Mouse (Mus musculus) forebrain, embryonic 14.5 days (tissue): Measurements from ENCODE around the gene Lrrc8c. TPM values are rescaled to one million over a fixed set of nuclear protein-coding genes. Genes with fewer than 3 reads are reported as not detected.

Experiments used
- ATAC-seq: fragments of 200-750 bp; cut with Nextera tagmentation; 2 replicates; pipeline ENCODE4 v1.8.0; 2017; ENCODE audit warnings: mild to moderate bottlenecking, moderate library complexity
- DNase-seq: peaks from one replicate; pipeline ENCODE4 v3.0.0-alpha.2; 2015; ENCODE audit warnings: low spot score
- H3K27ac ChIP-seq: fragments of 300-500 bp; sonication (generic); 2 replicates; pipeline ENCODE4 v1.5.1; 2014; ENCODE audit warnings: low read depth, mild to moderate bottlenecking, control low read depth, low read length, moderate library complexity
- H3K27me3 ChIP-seq: fragments of 300-500 bp; sonication (generic); replicated peaks from 2 replicates; pipeline ENCODE4 v1.6.1; 2014; ENCODE audit warnings: low read length, control low read depth, mixed read lengths; ENCODE audit not compliant: control insufficient read depth, insufficient read depth
- H3K36me3 ChIP-seq: fragments of 300-500 bp; sonication (generic); 2 replicates; pipeline ENCODE4 v1.6.1; 2014; ENCODE audit warnings: low read length, control low read depth; ENCODE audit not compliant: control insufficient read depth, insufficient read depth
- H3K4me1 ChIP-seq: fragments of 300-500 bp; sonication (generic); 2 replicates; pipeline ENCODE4 v1.6.1; 2014; ENCODE audit warnings: antibody characterized with exemption, low read length, control low read depth; ENCODE audit not compliant: control insufficient read depth, insufficient read depth
- H3K4me2 ChIP-seq: fragments of 300-500 bp; sonication (generic); 2 replicates; pipeline ENCODE4 v1.6.1; 2014; ENCODE audit warnings: mild to moderate bottlenecking, control low read depth, low read length
- H3K4me3 ChIP-seq: fragments of 300-500 bp; sonication (generic); 2 replicates; pipeline ENCODE4 v1.5.1; 2014; ENCODE audit warnings: low read depth, low read length, control low read depth
- H3K9ac ChIP-seq: fragments of 300-500 bp; sonication (generic); 2 replicates; pipeline ENCODE4 v1.6.1; 2014; ENCODE audit warnings: mild to moderate bottlenecking, low read length, control low read depth, moderate library complexity
- H3K9me3 ChIP-seq: fragments of 300-500 bp; sonication (generic); replicated peaks from 2 replicates; pipeline ENCODE4 v1.6.1; 2016; ENCODE audit warnings: low read length, control low read depth, mixed read lengths; ENCODE audit not compliant: control insufficient read depth
- WGBS: fragments of 180-500 bp; shearing (Covaris S2); extraction: QIAGEN DNeasy Blood & Tissue Kit; methylation state at CpG from one replicate; pipeline ENCODE4 v1.1.7; 2014; 5-methylcytosine and 5-hydroxymethylcytosine counted together
- polyA plus RNA-seq: library from polyadenylated mRNA; unstranded; fragments of >200 nt; fragmentation: Nextera tagmentation; extraction: Ambion mirVana; gene quantifications from 2 replicates; pipeline ENCODE4 v1.2.1, GENCODE M21; 2014

The Lrrc8c gene
- polyA plus RNA-seq, 1 experiment from 2014 or later = 8.6 TPM

GRCm38 (mm10) chr5:105498429-105499000 lies 20.7 kb upstream of the Lrrc8c start:
- no peak overlapping the region for H3K4me2 ChIP-seq
- WGBS = 22% methylated on average over 4 of the region's 4 CpGs
- H3K27me3 ChIP-seq = no peaks in the 10 kb centered on the region
- H3K27ac ChIP-seq = 0 out of 2 replicates have a peak overlapping the region, but pooled peaks have one; percentile 9
- DNase-seq = peak; percentile 63
- no peaks in the 10 kb centered on the region for H3K36me3 ChIP-seq
- no peaks in the 10 kb centered on the region for H3K9me3 ChIP-seq
- no peak overlapping the region for H3K4me3 ChIP-seq
- peaks cover 33% of the 10 kb centered on the region for H3K4me1 ChIP-seq
- H3K9ac ChIP-seq = no peak overlapping the region
- ATAC-seq = peak; percentile 33; the same call in 1 of the 2 replicates

- no peaks in the 10 kb centered on the region for H3K9me3 ChIP-seq
- no peak for DNase-seq
- no peak overlapping the region for H3K4me3 ChIP-seq
- ATAC-seq = no peak
- WGBS = 47% methylated on average over 1 of the region's 1 CpGs
- no peaks in the 10 kb centered on the region for H3K27me3 ChIP-seq
- H3K36me3 ChIP-seq = no peaks in the 10 kb centered on the region
- H3K4me2 ChIP-seq = no peak overlapping the region
- H3K9ac ChIP-seq = no peak overlapping the region
- H3K27ac ChIP-seq = no peak overlapping the region
- H3K4me1 ChIP-seq = peaks cover 24% of the 10 kb centered on the region
These were observed 19.8 kb upstream of the Lrrc8c start for GRCm38 (mm10) chr5:105499396-105499795.

GRCm38 (mm10) chr5:105500132-105501121 lies 18.8 kb upstream of the Lrrc8c start:
- Histone ChIP-seq H3K27ac (peak overlapping the region; percentile 24; the same call in 1 of the 2 replicates), H3K4me1 (peaks cover 20% of the 10 kb centered on the region), H3K4me3 (no peak overlapping the region), H3K9ac (no peak overlapping the region), H3K4me2 (no peak overlapping the region), H3K9me3 (no peaks in the 10 kb centered on the region), H3K36me3 (no peaks in the 10 kb centered on the region), H3K27me3 (no peaks in the 10 kb centered on the region)
- DNase-seq (peak; percentile 61), ATAC-seq (peak; percentile 37; the same call in 1 of the 2 replicates)
- 30% methylated on average over 12 of the region's 12 CpGs for WGBS

GRCm38 (mm10) chr5:105501136-105501535 lies 18.1 kb upstream of the Lrrc8c start:
- no peak for DNase-seq
- Histone ChIP-seq H3K4me3 (no peak overlapping the region), H3K9ac (no peak overlapping the region), H3K27ac (no peak overlapping the region), H3K4me1 (peaks cover 13% of the 10 kb centered on the region), H3K36me3 (no peaks in the 10 kb centered on the region), H3K27me3 (no peaks in the 10 kb centered on the region), H3K4me2 (no peak overlapping the region), H3K9me3 (no peaks in the 10 kb centered on the region)
- no peak for ATAC-seq
- 85% methylated on average over 3 of the region's 3 CpGs for WGBS

GRCm38 (mm10) chr5:105508813-105509212 lies 10.4 kb upstream of the Lrrc8c start:
- H3K27me3 ChIP-seq = no peaks in the 10 kb centered on the region
- no peak overlapping the region for H3K9ac ChIP-seq
- ATAC-seq (no peak), DNase-seq (no peak)
- H3K36me3 ChIP-seq = no peaks in the 10 kb centered on the region
- H3K9me3 ChIP-seq = no peaks in the 10 kb centered on the region
- H3K4me1 ChIP-seq = no peaks in the 10 kb centered on the region
- H3K4me2 ChIP-seq = no peak overlapping the region
- WGBS = 93% methylated on average over 6 of the region's 6 CpGs
- no peak overlapping the region for H3K27ac ChIP-seq
- H3K4me3 ChIP-seq = no peak overlapping the region

GRCm38 (mm10) chr5:105512297-105512696 lies 6.9 kb upstream of the Lrrc8c start:
- H3K27me3 ChIP-seq = no peaks in the 10 kb centered on the region
- no peak overlapping the region for H3K9ac ChIP-seq
- no peak overlapping the region for H3K4me2 ChIP-seq
- no peak overlapping the region for H3K4me3 ChIP-seq
- no peaks in the 10 kb centered on the region for H3K9me3 ChIP-seq
- WGBS = 43% methylated on average over 4 of the region's 4 CpGs
- ATAC-seq (peak; percentile 54; the same call in 1 of the 2 replicates), DNase-seq (peak; percentile 33)
- H3K36me3 ChIP-seq = no peaks in the 10 kb centered on the region
- no peaks in the 10 kb centered on the region for H3K4me1 ChIP-seq
- H3K27ac ChIP-seq = no peak overlapping the region

GRCm38 (mm10) chr5:105515532-105515931 lies 3.7 kb upstream of the Lrrc8c start:
- ATAC-seq = no peak
- Histone ChIP-seq H3K9ac (no peak overlapping the region), H3K36me3 (no peaks in the 10 kb centered on the region), H3K4me3 (no peak overlapping the region), H3K4me2 (no peak overlapping the region), H3K4me1 (peaks cover 6% of the 10 kb centered on the region), H3K27ac (no peak overlapping the region), H3K27me3 (no peaks in the 10 kb centered on the region), H3K9me3 (no peaks in the 10 kb centered on the region)
- no peak for DNase-seq
- WGBS = 73% methylated on average over 6 of the region's 6 CpGs

GRCm38 (mm10) chr5:105516290-105516689 lies 2.9 kb upstream of the Lrrc8c start:
- Histone ChIP-seq H3K4me3 (no peak overlapping the region), H3K27ac (no peak overlapping the region), H3K27me3 (no peaks in the 10 kb centered on the region), H3K4me1 (peaks cover 12% of the 10 kb centered on the region), H3K36me3 (no peaks in the 10 kb centered on the region), H3K9me3 (no peaks in the 10 kb centered on the region), H3K4me2 (no peak overlapping the region), H3K9ac (no peak overlapping the region)
- ATAC-seq (no peak), DNase-seq (no peak)
- 80% methylated on average over 3 of the region's 3 CpGs for WGBS
